Mouse (Mus musculus): Measurements from ENCODE around the gene Foxp1. TPM values are rescaled to one million over a fixed set of nuclear protein-coding genes. Genes with fewer than 3 reads are reported as not detected.

Gene Foxp1
- polyA plus RNA-seq, 1 experiment from 2014 or later, result 89.2 TPM

DNA sequence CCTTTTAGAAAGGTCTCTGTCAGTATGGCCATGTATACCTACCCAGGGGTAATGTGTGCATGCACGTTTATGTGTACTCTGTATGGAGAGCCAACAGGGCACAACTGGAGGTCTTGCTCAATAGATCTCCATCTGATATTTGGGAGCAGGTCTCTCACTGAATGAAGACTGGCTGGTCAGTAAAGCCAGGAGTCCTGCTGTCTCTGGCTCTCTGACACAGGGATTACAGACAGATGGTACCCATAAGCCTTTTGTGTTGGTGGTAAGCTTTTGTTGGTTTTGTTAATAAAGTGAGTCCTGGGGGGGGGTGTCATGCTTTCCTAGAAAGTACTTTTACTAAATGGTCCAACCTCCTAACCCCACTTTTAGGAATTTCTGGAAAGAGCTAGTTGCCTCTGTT lies 245.3 kb downstream of the Foxp1 start:
- Histone ChIP-seq H3K4me3 (replicated peaks; ENCODE audit: low read depth, low read length) (no peak overlapping the region), H3K27me3 (ENCODE audit: control insufficient read depth, insufficient read depth, low read length) (no peaks in the 10 kb centered on the region), H3K9me3 (ENCODE audit: control insufficient read depth, low read length) (no peaks in the 10 kb centered on the region), H3K4me2 (ENCODE audit: low read length) (no peak overlapping the region), H3K9ac (replicated peaks; ENCODE audit: low read length) (no peak overlapping the region), H3K36me3 (ENCODE audit: control insufficient read depth, insufficient read depth, low read length) (no peaks in the 10 kb centered on the region), H3K4me1 (ENCODE audit: control insufficient read depth, insufficient read depth, low read length) (no peaks in the 10 kb centered on the region), H3K27ac (replicated peaks; ENCODE audit: low read depth, low read length) (no peak overlapping the region)
- ATAC-seq (ENCODE audit: low FRiP score, low TSS enrichment) (no peak), DNase-seq (no peak)
- WGBS, result 89% methylated on average over 1 of the region's 1 CpGs

GRCm38 (mm10) chr6:99276297-99276653 lies 246.2 kb downstream of the Foxp1 start:
- ATAC-seq (ENCODE audit: low FRiP score, low TSS enrichment), result no peak
- no peak for DNase-seq
- no peak overlapping the region for H3K27ac ChIP-seq (replicated peaks; ENCODE audit: low read depth, low read length)
- no peaks in the 10 kb centered on the region for H3K9me3 ChIP-seq (ENCODE audit: control insufficient read depth, low read length)
- no peak overlapping the region for H3K4me3 ChIP-seq (replicated peaks; ENCODE audit: low read depth, low read length)
- H3K4me2 ChIP-seq (ENCODE audit: low read length), result no peak overlapping the region
- no peak overlapping the region for H3K9ac ChIP-seq (replicated peaks; ENCODE audit: low read length)
- no peaks in the 10 kb centered on the region for H3K36me3 ChIP-seq (ENCODE audit: control insufficient read depth, insufficient read depth, low read length)
- H3K27me3 ChIP-seq (ENCODE audit: control insufficient read depth, insufficient read depth, low read length), result no peaks in the 10 kb centered on the region
- no peaks in the 10 kb centered on the region for H3K4me1 ChIP-seq (ENCODE audit: control insufficient read depth, insufficient read depth, low read length)
- 90% methylated on average over 7 of the region's 7 CpGs for WGBS

GRCm38 (mm10) chr6:99275381-99276296 lies 246.9 kb downstream of the Foxp1 start:
- H3K27me3 ChIP-seq (ENCODE audit: control insufficient read depth, insufficient read depth, low read length), result no peaks in the 10 kb centered on the region
- no peaks in the 10 kb centered on the region for H3K9me3 ChIP-seq (ENCODE audit: control insufficient read depth, low read length)
- no peak overlapping the region for H3K27ac ChIP-seq (replicated peaks; ENCODE audit: low read depth, low read length)
- no peak overlapping the region for H3K4me3 ChIP-seq (replicated peaks; ENCODE audit: low read depth, low read length)
- H3K4me2 ChIP-seq (ENCODE audit: low read length), result no peak overlapping the region
- ATAC-seq (ENCODE audit: low FRiP score, low TSS enrichment) (no peak), DNase-seq (no peak)
- whole genome bisulfite sequencing, result 84% methylated on average over 21 of the region's 21 CpGs
- H3K36me3 ChIP-seq (ENCODE audit: control insufficient read depth, insufficient read depth, low read length), result no peaks in the 10 kb centered on the region
- no peak overlapping the region for H3K9ac ChIP-seq (replicated peaks; ENCODE audit: low read length)
- no peaks in the 10 kb centered on the region for H3K4me1 ChIP-seq (ENCODE audit: control insufficient read depth, insufficient read depth, low read length)

DNA sequence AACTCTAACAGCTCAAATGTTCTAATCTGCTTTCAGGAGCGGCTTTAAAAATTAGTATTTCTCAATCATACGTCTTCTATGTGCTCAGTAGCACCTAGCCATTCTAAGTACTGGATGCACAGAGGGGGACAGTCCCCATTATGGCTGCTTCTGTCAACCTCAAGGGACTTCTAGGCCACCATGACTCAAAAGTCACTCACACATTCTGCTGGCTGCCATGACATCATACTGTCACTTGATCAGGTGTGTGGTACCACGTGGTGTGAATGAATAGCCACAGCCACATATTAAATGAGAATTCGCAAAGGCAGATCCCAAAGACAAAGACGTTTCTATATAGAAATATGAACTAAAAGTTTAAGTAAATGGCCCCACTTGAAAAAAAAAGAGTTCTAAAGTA lies 247.9 kb downstream of the Foxp1 start:
- H3K9me3 ChIP-seq (ENCODE audit: control insufficient read depth, low read length), result no peaks in the 10 kb centered on the region
- H3K9ac ChIP-seq (replicated peaks; ENCODE audit: low read length), result no peak overlapping the region
- no peak overlapping the region for H3K27ac ChIP-seq (replicated peaks; ENCODE audit: low read depth, low read length)
- DNase-seq (no peak), ATAC-seq (ENCODE audit: low FRiP score, low TSS enrichment) (no peak)
- 91% methylated on average over 5 of the region's 5 CpGs for WGBS
- no peak overlapping the region for H3K4me2 ChIP-seq (ENCODE audit: low read length)
- H3K36me3 ChIP-seq (ENCODE audit: control insufficient read depth, insufficient read depth, low read length), result no peaks in the 10 kb centered on the region
- H3K4me1 ChIP-seq (ENCODE audit: control insufficient read depth, insufficient read depth, low read length), result no peaks in the 10 kb centered on the region
- no peaks in the 10 kb centered on the region for H3K27me3 ChIP-seq (ENCODE audit: control insufficient read depth, insufficient read depth, low read length)
- H3K4me3 ChIP-seq (replicated peaks; ENCODE audit: low read depth, low read length), result no peak overlapping the region

GRCm38 (mm10) chr6:99274222-99274621 lies 248.3 kb downstream of the Foxp1 start:
- H3K36me3 ChIP-seq (ENCODE audit: control insufficient read depth, insufficient read depth, low read length), result no peaks in the 10 kb centered on the region
- H3K27ac ChIP-seq (replicated peaks; ENCODE audit: low read depth, low read length), result no peak overlapping the region
- H3K4me3 ChIP-seq (replicated peaks; ENCODE audit: low read depth, low read length), result no peak overlapping the region
- 88% methylated on average over 6 of the region's 6 CpGs for WGBS
- no peak overlapping the region for H3K4me2 ChIP-seq (ENCODE audit: low read length)
- no peak for DNase-seq
- ATAC-seq (ENCODE audit: low FRiP score, low TSS enrichment), result no peak
- H3K27me3 ChIP-seq (ENCODE audit: control insufficient read depth, insufficient read depth, low read length), result no peaks in the 10 kb centered on the region
- no peaks in the 10 kb centered on the region for H3K4me1 ChIP-seq (ENCODE audit: control insufficient read depth, insufficient read depth, low read length)
- H3K9me3 ChIP-seq (ENCODE audit: control insufficient read depth, low read length), result no peaks in the 10 kb centered on the region
- H3K9ac ChIP-seq (replicated peaks; ENCODE audit: low read length), result no peak overlapping the region

- H3K4me2 ChIP-seq (ENCODE audit: low read length), result no peak overlapping the region
- H3K4me3 ChIP-seq (replicated peaks; ENCODE audit: low read depth, low read length), result no peak overlapping the region
- peaks cover 1% of the 10 kb centered on the region; the same call in 1 of the 2 replicates for H3K4me1 ChIP-seq (ENCODE audit: control insufficient read depth, insufficient read depth, low read length)
- no peaks in the 10 kb centered on the region for H3K27me3 ChIP-seq (ENCODE audit: control insufficient read depth, insufficient read depth, low read length)
- no peak for ATAC-seq (ENCODE audit: low FRiP score, low TSS enrichment)
- no peaks in the 10 kb centered on the region for H3K36me3 ChIP-seq (ENCODE audit: control insufficient read depth, insufficient read depth, low read length)
- 83% methylated on average over 5 of the region's 5 CpGs for WGBS
- no peaks in the 10 kb centered on the region for H3K9me3 ChIP-seq (ENCODE audit: control insufficient read depth, low read length)
- no peak overlapping the region for H3K27ac ChIP-seq (replicated peaks; ENCODE audit: low read depth, low read length)
- no peak for DNase-seq
- no peak overlapping the region for H3K9ac ChIP-seq (replicated peaks; ENCODE audit: low read length)
Observed at GRCm38 (mm10) chr6:99273177-99273576, 249.3 kb downstream of the Foxp1 start.

DNA sequence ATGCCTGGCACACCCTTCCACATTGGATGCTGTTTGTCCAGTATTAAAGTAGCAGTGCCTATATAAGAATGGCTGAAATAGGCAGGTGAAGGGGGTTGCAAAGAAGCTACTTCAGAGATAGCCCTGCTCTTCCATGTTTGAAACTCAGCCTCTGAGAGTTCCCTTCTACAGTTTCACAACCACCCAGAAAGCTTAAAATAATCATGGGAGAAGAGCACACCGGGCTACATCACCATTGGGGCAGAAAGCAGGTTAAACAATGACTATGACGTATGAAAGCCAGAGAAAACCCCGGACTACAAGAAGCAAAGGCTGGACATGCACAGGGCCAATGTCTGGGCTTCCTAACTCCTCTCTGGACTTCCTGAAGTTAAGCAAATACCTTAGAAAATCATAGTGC lies 250.3 kb downstream of the Foxp1 start:
- no peaks in the 10 kb centered on the region for H3K9me3 ChIP-seq (ENCODE audit: control insufficient read depth, low read length)
- H3K4me2 ChIP-seq (ENCODE audit: low read length), result no peak overlapping the region
- no peak overlapping the region for H3K27ac ChIP-seq (replicated peaks; ENCODE audit: low read depth, low read length)
- H3K27me3 ChIP-seq (ENCODE audit: control insufficient read depth, insufficient read depth, low read length), result no peaks in the 10 kb centered on the region
- ATAC-seq (ENCODE audit: low FRiP score, low TSS enrichment) (no peak), DNase-seq (no peak)
- H3K36me3 ChIP-seq (ENCODE audit: control insufficient read depth, insufficient read depth, low read length), result no peaks in the 10 kb centered on the region
- no peak overlapping the region for H3K4me3 ChIP-seq (replicated peaks; ENCODE audit: low read depth, low read length)
- H3K4me1 ChIP-seq (ENCODE audit: control insufficient read depth, insufficient read depth, low read length), result peaks cover 3% of the 10 kb centered on the region; the same call in 1 of the 2 replicates
- H3K9ac ChIP-seq (replicated peaks; ENCODE audit: low read length), result no peak overlapping the region
- WGBS, result 85% methylated on average over 3 of the region's 3 CpGs

DNA sequence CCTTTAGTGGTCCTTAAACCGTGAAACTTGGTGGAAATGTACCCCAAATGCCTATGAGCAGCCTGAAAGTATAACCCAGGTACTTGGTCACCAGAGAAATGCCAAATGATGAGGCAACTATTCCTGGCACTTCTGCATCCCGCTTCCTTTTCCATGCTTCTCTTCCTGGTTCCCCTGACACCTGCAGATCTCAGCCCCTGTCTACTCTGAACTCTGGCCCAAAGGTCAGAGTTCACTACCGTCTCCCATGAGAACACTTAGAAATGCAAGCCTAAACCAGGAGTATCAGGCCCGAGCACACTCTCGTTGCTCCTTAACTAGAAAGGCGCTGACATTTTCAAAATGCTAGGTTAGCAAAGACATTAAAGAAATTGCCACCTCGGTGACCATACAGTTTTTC lies 250.8 kb downstream of the Foxp1 start:
- Histone ChIP-seq H3K9me3 (ENCODE audit: control insufficient read depth, low read length) (no peaks in the 10 kb centered on the region), H3K4me2 (ENCODE audit: low read length) (no peak overlapping the region), H3K9ac (replicated peaks; ENCODE audit: low read length) (no peak overlapping the region), H3K27me3 (ENCODE audit: control insufficient read depth, insufficient read depth, low read length) (no peaks in the 10 kb centered on the region), H3K36me3 (ENCODE audit: control insufficient read depth, insufficient read depth, low read length) (no peaks in the 10 kb centered on the region), H3K27ac (replicated peaks; ENCODE audit: low read depth, low read length) (no peak overlapping the region), H3K4me3 (replicated peaks; ENCODE audit: low read depth, low read length) (no peak overlapping the region), H3K4me1 (ENCODE audit: control insufficient read depth, insufficient read depth, low read length) (peaks cover 6% of the 10 kb centered on the region)
- ATAC-seq (ENCODE audit: low FRiP score, low TSS enrichment), result no peak
- DNase-seq, result no peak
- WGBS, result 80% methylated on average over 7 of the region's 7 CpGs

GRCm38 (mm10) chr6:99269921-99270320 lies 252.6 kb downstream of the Foxp1 start:
- DNase-seq, result no peak
- no peak for ATAC-seq (ENCODE audit: low FRiP score, low TSS enrichment)

More at GRCm38 (mm10) chr6:99269921-99270320, 252.6 kb downstream of the Foxp1 start:
- Histone ChIP-seq H3K27ac (replicated peaks; ENCODE audit: low read depth, low read length) (no peak overlapping the region), H3K9me3 (ENCODE audit: control insufficient read depth, low read length) (no peaks in the 10 kb centered on the region), H3K9ac (replicated peaks; ENCODE audit: low read length) (no peak overlapping the region), H3K36me3 (ENCODE audit: control insufficient read depth, insufficient read depth, low read length) (no peaks in the 10 kb centered on the region), H3K4me2 (ENCODE audit: low read length) (no peak overlapping the region), H3K4me3 (replicated peaks; ENCODE audit: low read depth, low read length) (no peak overlapping the region), H3K4me1 (ENCODE audit: control insufficient read depth, insufficient read depth, low read length) (peaks cover 24% of the 10 kb centered on the region), H3K27me3 (ENCODE audit: control insufficient read depth, insufficient read depth, low read length) (no peaks in the 10 kb centered on the region)
- 84% methylated on average over 6 of the region's 6 CpGs for WGBS
